Mouse (Mus musculus) spleen, adult 2 months (tissue): Measurements from ENCODE around the gene Rpl35. TPM values are rescaled to one million over a fixed set of nuclear protein-coding genes. Genes with fewer than 3 reads are reported as not detected.
A peak's percentile ranks its signal among the peaks of the same experiment; 100 is the strongest.

Experiments used
- DNase-seq, 2 experiments: peaks; one replicate each; pipeline versions ENCODE4 v3.0.0 to v3.0.0-alpha.2; 2012 to 2021; ENCODE audit warnings: low spot score in 2 of 2, low read depth in 1 of 2
- H3K27ac ChIP-seq: fragments of 200-500 bp; 2 replicates; pipeline ENCODE4 v1.5.1; 2012; ENCODE audit warnings: low read length, inconsistent platforms; ENCODE audit not compliant: insufficient read depth
- H3K27me3 ChIP-seq: fragments of 200-500 bp; 2 replicates; pipeline ENCODE4 v1.6.1; 2012; ENCODE audit warnings: mild to moderate bottlenecking, moderate library complexity, low read length, inconsistent platforms; ENCODE audit not compliant: control insufficient read depth, insufficient read depth
- H3K36me3 ChIP-seq: fragments of 200-500 bp; 2 replicates; pipeline ENCODE4 v1.6.1; 2012; ENCODE audit warnings: mild to moderate bottlenecking, low read length, inconsistent platforms; ENCODE audit not compliant: control insufficient read depth, insufficient read depth
- H3K4me1 ChIP-seq: fragments of 200-500 bp; 2 replicates; pipeline ENCODE4 v1.6.1; 2011; ENCODE audit warnings: inconsistent platforms; ENCODE audit not compliant: control insufficient read depth, insufficient read depth, insufficient read length
- H3K4me3 ChIP-seq: fragments of 200-500 bp; 2 replicates; pipeline ENCODE4 v1.5.1; 2011; ENCODE audit warnings: mild to moderate bottlenecking, inconsistent platforms; ENCODE audit not compliant: insufficient read depth, insufficient read length; ENCODE audit errors: extremely low read depth
- CTCF ChIP-seq: fragments of 200-500 bp; IDR thresholded peaks from 2 replicates; pipeline ENCODE4 v1.5.1; 2011; ENCODE audit warnings: mild to moderate bottlenecking, inconsistent platforms; ENCODE audit not compliant: insufficient read depth, insufficient read length, insufficient replicate concordance; ENCODE audit errors: extremely low read depth
- POLR2A ChIP-seq: fragments of 200-500 bp; IDR thresholded peaks from 2 replicates; pipeline ENCODE4 v1.6.1; 2011; ENCODE audit warnings: low read depth, low read length, inconsistent platforms
- WGBS: fragments of 180-500 bp; shearing (Covaris S2); methylation state at CpG from one replicate; pipeline ENCODE4 v1.1.7; 2018; 5-methylcytosine and 5-hydroxymethylcytosine counted together
- polyA plus RNA-seq: library from polyadenylated mRNA; depleted of rRNA; stranded (reverse); fragments of >200 nt; gene quantifications from 2 replicates; pipeline ENCODE4 v1.2.3, GENCODE M21; 2012

Gene Rpl35
- polyA plus RNA-seq, 1 experiment, result 149 TPM

DNA sequence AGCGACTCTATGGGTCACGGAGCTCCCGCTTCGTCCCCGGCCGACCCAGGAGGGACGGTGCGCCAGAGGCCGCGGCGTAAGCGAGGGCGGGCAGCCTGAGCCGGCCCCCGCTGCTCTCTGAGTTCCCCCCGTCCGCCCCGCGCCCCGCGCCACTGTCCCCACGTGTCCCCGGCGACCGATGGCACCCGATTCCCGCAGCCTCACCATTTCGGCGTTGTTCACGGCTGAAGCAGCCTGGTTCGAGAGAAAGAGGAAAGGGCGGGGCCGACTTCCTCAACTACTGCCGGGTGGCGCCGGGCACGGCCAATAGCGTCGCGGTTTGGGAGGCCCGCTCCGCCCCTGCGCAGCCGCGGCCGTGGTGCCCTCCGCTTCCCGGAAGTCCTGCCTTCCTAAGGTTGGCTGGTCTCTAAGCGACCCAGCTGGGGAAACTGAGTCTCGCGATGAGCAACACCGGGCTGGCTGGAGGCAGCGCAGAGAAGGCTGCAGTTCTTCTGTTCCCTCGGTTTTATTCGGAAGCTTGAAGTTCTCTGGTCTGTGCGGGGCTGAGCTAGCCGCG lies 466 bp downstream of the Rpl35 start, which contains the start of gene Arpc5l:
Arpc5l (plus strand) TSS at position 469 of the 556 bp plus-strand sequence.
- Histone ChIP-seq H3K36me3 (peaks cover 22% of the 10 kb centered on the region), H3K4me1 (peaks cover 17% of the 10 kb centered on the region; the same call in 1 of the 2 replicates), H3K4me3 (peak within 1 kb of the TSS; percentile 96), H3K27me3 (no peaks in the 10 kb centered on the region), H3K27ac (peak within 1 kb of the TSS; percentile 67)
- under 1% methylated on average over 58 of the region's 58 CpGs for WGBS
- TF ChIP-seq CTCF (no peak), POLR2A (peak; percentile 60)
- peak; percentile 83 to 89 for DNase-seq

DNA sequence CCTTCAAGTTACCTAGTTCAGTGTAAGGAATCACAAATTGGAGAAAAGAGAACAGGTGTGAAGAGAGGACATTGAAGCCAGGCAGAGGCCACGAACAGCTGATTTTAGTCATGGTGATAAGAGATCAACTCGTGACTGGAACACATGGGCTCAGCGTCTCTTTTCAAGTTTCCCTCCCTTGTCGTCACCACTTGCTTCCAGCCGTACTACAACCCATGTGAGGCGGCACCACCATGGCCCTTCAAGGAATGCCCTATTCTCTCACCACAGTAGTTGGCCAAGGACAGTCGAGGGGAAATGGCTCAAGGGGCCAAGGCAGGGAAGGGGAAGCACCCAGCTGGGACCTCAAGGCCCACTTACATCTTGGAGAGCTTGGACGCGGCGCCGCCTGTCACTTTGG lies 1.1 kb downstream of the Rpl35 start:
- peak overlapping the region; percentile 96 for H3K4me3 ChIP-seq
- H3K27me3 ChIP-seq, result no peaks in the 10 kb centered on the region
- no peak for TF ChIP-seq CTCF
- no peak for TF ChIP-seq POLR2A
- peaks cover 22% of the 10 kb centered on the region for H3K36me3 ChIP-seq
- H3K27ac ChIP-seq, result peak overlapping the region; percentile 36; the same call in 1 of the 2 replicates
- WGBS, result 4% methylated on average over 11 of the region's 11 CpGs
- DNase-seq, result no peak
- H3K4me1 ChIP-seq, result peaks cover 13% of the 10 kb centered on the region; the same call in 1 of the 2 replicates

DNA sequence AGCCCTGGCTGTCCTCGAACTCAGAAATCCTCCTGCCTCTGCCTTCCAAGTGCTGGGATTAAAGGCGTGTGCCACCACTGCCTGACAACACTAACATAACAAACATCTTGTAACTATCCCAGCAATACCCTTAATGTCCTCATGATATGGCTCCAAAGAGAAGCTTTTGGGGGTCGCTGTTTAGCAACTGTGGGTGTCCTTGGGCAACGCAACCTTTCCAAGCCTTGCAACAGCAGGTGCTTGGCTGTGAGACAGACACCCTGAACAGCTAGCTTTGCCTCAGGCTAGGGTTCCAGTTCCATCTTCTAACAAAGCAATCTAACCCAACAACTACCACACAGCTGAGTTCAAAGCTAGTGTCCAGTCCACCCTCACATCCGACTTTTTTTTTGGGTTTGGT lies 1.9 kb downstream of the Rpl35 start:
- H3K27me3 ChIP-seq, result no peaks in the 10 kb centered on the region
- peaks cover 13% of the 10 kb centered on the region; the same call in 1 of the 2 replicates for H3K4me1 ChIP-seq
- H3K27ac ChIP-seq, result no peak overlapping the region
- DNase-seq, result no peak
- H3K36me3 ChIP-seq, result peaks cover 22% of the 10 kb centered on the region
- no peak overlapping the region for H3K4me3 ChIP-seq
- TF ChIP-seq POLR2A, result no peak
- no peak for TF ChIP-seq CTCF
- 68% methylated on average over 5 of the region's 5 CpGs for WGBS

DNA sequence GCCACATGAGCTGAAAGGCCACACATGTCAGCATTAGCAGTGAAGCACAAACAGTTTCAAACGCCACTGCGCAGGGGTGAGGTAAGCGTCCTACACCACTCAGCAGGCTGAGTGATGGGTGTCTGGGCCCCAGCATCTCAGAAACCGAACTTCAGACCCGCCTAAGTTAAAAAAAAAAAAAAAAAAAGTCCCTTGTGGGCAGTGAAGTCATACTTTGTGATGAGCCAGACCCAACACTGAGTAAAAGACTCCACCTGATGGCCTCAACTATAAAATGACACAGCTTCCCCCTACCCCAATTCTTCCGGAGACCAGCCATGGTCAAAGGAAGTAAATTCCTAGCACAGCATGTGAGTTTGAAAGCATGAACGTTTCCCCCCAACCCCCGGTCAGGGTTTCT lies 2.3 kb downstream of the Rpl35 start:
- TF ChIP-seq POLR2A (no peak), CTCF (no peak)
- H3K27me3 ChIP-seq, result no peaks in the 10 kb centered on the region
- H3K4me3 ChIP-seq, result no peak overlapping the region
- WGBS, result 51% methylated on average over 8 of the region's 8 CpGs
- peaks cover 13% of the 10 kb centered on the region; the same call in 1 of the 2 replicates for H3K4me1 ChIP-seq
- H3K36me3 ChIP-seq, result peaks cover 22% of the 10 kb centered on the region
- H3K27ac ChIP-seq, result no peak overlapping the region
- no peak for DNase-seq

DNA sequence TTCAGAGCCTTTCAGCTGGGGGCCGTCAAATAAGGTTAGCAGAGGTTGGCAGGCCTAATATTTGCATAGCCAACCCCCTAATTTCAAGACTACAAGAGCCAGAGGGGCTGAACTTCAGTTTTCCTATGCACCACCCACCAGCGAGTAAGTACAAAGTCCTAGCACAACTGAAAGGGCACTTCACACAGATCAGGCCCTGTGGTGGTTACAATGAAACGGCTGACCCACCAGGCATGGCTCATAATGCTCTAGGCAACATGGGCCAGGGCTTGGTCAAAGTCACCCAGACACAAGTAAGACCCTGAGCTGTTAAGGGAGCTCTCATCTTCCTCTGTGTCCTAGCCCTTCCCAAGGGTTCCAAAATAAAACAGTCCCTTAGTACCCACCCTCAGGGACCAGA lies 3.6 kb downstream of the Rpl35 start:
- Histone ChIP-seq H3K36me3 (peaks cover 22% of the 10 kb centered on the region), H3K4me1 (peaks cover 17% of the 10 kb centered on the region; the same call in 1 of the 2 replicates), H3K27ac (no peak overlapping the region), H3K27me3 (no peaks in the 10 kb centered on the region), H3K4me3 (no peak overlapping the region)
- TF ChIP-seq POLR2A (no peak), CTCF (no peak)
- 87% methylated on average over 3 of the region's 3 CpGs for WGBS
- DNase-seq, result no peak

DNA sequence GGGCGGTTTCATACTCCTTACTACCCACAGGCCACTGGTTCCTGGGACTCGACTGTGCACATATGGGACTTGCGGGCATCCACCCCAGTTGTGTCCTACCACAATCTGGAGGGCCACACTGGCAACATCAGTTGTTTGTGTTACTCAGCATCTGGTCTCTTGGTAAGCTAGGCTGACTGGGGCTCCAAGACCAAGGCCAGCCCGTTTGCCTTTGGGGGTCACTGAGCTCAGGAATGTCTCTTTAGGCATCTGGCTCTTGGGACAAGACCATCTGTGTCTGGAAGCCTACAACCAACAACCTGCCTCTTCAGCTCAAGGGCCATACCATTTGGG lies 4.9 kb downstream of the Rpl35 start:
- Histone ChIP-seq H3K36me3 (peaks cover 22% of the 10 kb centered on the region), H3K27me3 (no peaks in the 10 kb centered on the region), H3K4me3 (no peak overlapping the region), H3K4me1 (peaks cover 13% of the 10 kb centered on the region; the same call in 1 of the 2 replicates), H3K27ac (no peak overlapping the region)
- no peak for DNase-seq
- WGBS, result 85% methylated on average over 4 of the region's 4 CpGs
- no peak for TF ChIP-seq CTCF
- TF ChIP-seq POLR2A, result no peak

DNA sequence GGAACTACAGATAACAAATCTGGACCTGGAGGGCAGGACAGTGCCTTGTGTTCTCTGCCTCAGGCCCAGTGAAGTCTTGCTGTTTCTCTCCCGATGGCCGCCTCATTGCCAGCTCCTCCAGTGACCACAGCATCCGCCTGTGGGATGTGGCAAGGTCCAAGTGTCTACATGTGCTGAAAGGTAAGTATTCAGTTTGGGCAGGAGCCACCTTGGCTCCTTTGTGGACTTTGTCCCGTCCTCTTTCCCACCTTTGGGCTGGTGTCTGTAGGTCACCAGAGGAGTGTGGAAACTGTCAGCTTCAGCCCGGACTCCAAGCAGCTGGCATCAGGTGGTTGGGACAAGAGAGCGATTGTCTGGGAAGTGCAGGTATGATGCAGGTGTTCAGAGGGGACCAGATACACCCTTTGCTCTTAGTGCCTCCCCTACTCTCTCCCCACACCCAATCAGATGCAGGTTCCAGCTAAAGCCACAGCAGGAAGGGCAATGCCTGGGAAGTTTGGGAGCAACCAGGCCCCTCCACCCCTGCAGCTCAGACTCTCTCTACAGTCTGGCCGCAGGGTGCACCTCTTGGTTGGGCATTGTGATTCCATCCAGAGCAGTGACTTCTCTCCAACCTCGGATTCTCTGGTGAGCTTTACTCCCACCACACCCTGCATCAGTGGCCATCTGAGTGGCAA lies 5.4 kb downstream of the Rpl35 start:
- peaks cover 22% of the 10 kb centered on the region for H3K36me3 ChIP-seq
- no peak for DNase-seq
- H3K27me3 ChIP-seq, result no peaks in the 10 kb centered on the region
- H3K4me1 ChIP-seq, result peaks cover 13% of the 10 kb centered on the region; the same call in 1 of the 2 replicates
- WGBS, result 75% methylated on average over 8 of the region's 8 CpGs
- no peak overlapping the region for H3K27ac ChIP-seq
- no peak for TF ChIP-seq POLR2A
- TF ChIP-seq CTCF, result no peak
- no peak overlapping the region for H3K4me3 ChIP-seq
